Mouse (Mus musculus) neural tube, embryonic 13.5 days (tissue): ENCODE results near the gene Anp32b. TPM values are rescaled to one million over a fixed set of nuclear protein-coding genes. Genes with fewer than 3 reads are reported as not detected.

Source experiments
- ATAC-seq: fragments of 200-750 bp; cut with Nextera tagmentation; 2 replicates; pipeline ENCODE4 v1.8.0; 2017; ENCODE audit warnings: low read depth, mild to moderate bottlenecking, moderate TSS enrichment, moderate library complexity
- H3K27ac ChIP-seq: fragments of 300-500 bp; sonication (generic); replicated peaks from 2 replicates; pipeline ENCODE4 v1.5.1; 2015; ENCODE audit warnings: moderate library complexity, mild to moderate bottlenecking, inconsistent platforms
- H3K27me3 ChIP-seq: fragments of 300-500 bp; sonication (generic); 2 replicates; pipeline ENCODE4 v1.6.1; 2015; ENCODE audit warnings: mild to moderate bottlenecking, inconsistent platforms
- H3K36me3 ChIP-seq: fragments of 300-500 bp; sonication (generic); 2 replicates; pipeline ENCODE4 v1.6.1; 2015; ENCODE audit warnings: mild to moderate bottlenecking, inconsistent platforms
- H3K4me1 ChIP-seq: fragments of 300-500 bp; sonication (generic); replicated peaks from 2 replicates; pipeline ENCODE4 v1.6.1; 2015; ENCODE audit warnings: inconsistent platforms
- H3K4me2 ChIP-seq: fragments of 300-500 bp; sonication (generic); 2 replicates; pipeline ENCODE4 v1.6.1; 2015; ENCODE audit warnings: inconsistent platforms, mild to moderate bottlenecking, moderate library complexity
- H3K4me3 ChIP-seq: fragments of 300-500 bp; sonication (generic); 2 replicates; pipeline ENCODE4 v1.5.1; 2015; ENCODE audit warnings: mild to moderate bottlenecking, inconsistent platforms
- H3K9ac ChIP-seq: fragments of 300-500 bp; sonication (generic); 2 replicates; pipeline ENCODE4 v1.6.1; 2015; ENCODE audit warnings: moderate library complexity, mild to moderate bottlenecking, inconsistent platforms
- H3K9me3 ChIP-seq: fragments of 300-500 bp; sonication (generic); 2 replicates; pipeline ENCODE4 v1.6.1; 2016; ENCODE audit warnings: inconsistent platforms
- WGBS: fragments of 180-500 bp; shearing (Covaris S2); methylation state at CpG from one replicate; pipeline ENCODE4 v1.1.7; 2015; 5-methylcytosine and 5-hydroxymethylcytosine counted together
- polyA plus RNA-seq: library from polyadenylated mRNA; unstranded; fragments of >200 nt; fragmentation: Nextera tagmentation; extraction: Ambion mirVana; gene quantifications from 2 replicates; pipeline ENCODE4 v1.2.1, GENCODE M21; 2015

The Anp32b gene
- polyA plus RNA-seq, 1 experiment from 2014 or later: 89.8 TPM

GRCm38 (mm10) chr4:46454097-46454864 lies 3.6 kb downstream of the Anp32b start:
- no peak overlapping the region for H3K4me2 ChIP-seq

GRCm38 (mm10) chr4:46456762-46457161 lies 6.1 kb downstream of the Anp32b start:
- 92% methylated on average over 4 of the region's 4 CpGs for WGBS
- Histone ChIP-seq H3K4me1 (peaks cover 32% of the 10 kb centered on the region), H3K36me3 (peaks cover 16% of the 10 kb centered on the region; the same call in 1 of the 2 replicates), H3K9me3 (no peaks in the 10 kb centered on the region), H3K4me2 (no peak overlapping the region), H3K27ac (no peak overlapping the region), H3K9ac (no peak overlapping the region), H3K27me3 (no peaks in the 10 kb centered on the region), H3K4me3 (no peak overlapping the region)
- no peak for ATAC-seq

More at GRCm38 (mm10) chr4:46454097-46454864, 3.6 kb downstream of the Anp32b start:
- H3K4me3 ChIP-seq: no peak overlapping the region
- peaks cover 38% of the 10 kb centered on the region for H3K4me1 ChIP-seq
- H3K36me3 ChIP-seq: no peaks in the 10 kb centered on the region
- 81% methylated on average over 5 of the region's 5 CpGs for WGBS
- H3K9me3 ChIP-seq: no peaks in the 10 kb centered on the region
- peak overlapping the region; percentile 41; the same call in 1 of the 2 replicates for H3K9ac ChIP-seq
- H3K27me3 ChIP-seq: no peaks in the 10 kb centered on the region
- no peak overlapping the region for H3K27ac ChIP-seq
- ATAC-seq: no peak

GRCm38 (mm10) chr4:46457186-46457585 lies 6.5 kb downstream of the Anp32b start:
- Histone ChIP-seq H3K36me3 (peaks cover 17% of the 10 kb centered on the region; the same call in 1 of the 2 replicates), H3K27ac (no peak overlapping the region), H3K4me2 (no peak overlapping the region), H3K9ac (no peak overlapping the region), H3K4me3 (no peak overlapping the region), H3K9me3 (no peaks in the 10 kb centered on the region), H3K27me3 (no peaks in the 10 kb centered on the region), H3K4me1 (peaks cover 32% of the 10 kb centered on the region)
- 97% methylated on average over 3 of the region's 3 CpGs for WGBS
- ATAC-seq: no peak

GRCm38 (mm10) chr4:46458411-46458810 lies 7.7 kb downstream of the Anp32b start:
- Histone ChIP-seq H3K27ac (no peak overlapping the region), H3K4me3 (no peak overlapping the region), H3K4me2 (no peak overlapping the region), H3K36me3 (peaks cover 22% of the 10 kb centered on the region), H3K27me3 (no peaks in the 10 kb centered on the region), H3K9ac (no peak overlapping the region), H3K4me1 (peaks cover 20% of the 10 kb centered on the region), H3K9me3 (no peaks in the 10 kb centered on the region)
- 93% methylated on average over 2 of the region's 2 CpGs for WGBS
- no peak for ATAC-seq

- Histone ChIP-seq H3K9me3 (no peaks in the 10 kb centered on the region), H3K27me3 (no peaks in the 10 kb centered on the region), H3K4me2 (no peak overlapping the region), H3K36me3 (peaks cover 65% of the 10 kb centered on the region), H3K27ac (no peak overlapping the region), H3K9ac (no peak overlapping the region), H3K4me3 (no peak overlapping the region), H3K4me1 (no peaks in the 10 kb centered on the region)
- ATAC-seq: no peak
- 88% methylated on average over 7 of the region's 7 CpGs for WGBS
Observed at GRCm38 (mm10) chr4:46463130-46463830, 12.6 kb downstream of the Anp32b start.

GRCm38 (mm10) chr4:46465740-46466139 lies 15.0 kb downstream of the Anp32b start:
- H3K9ac ChIP-seq: no peak overlapping the region
- no peak overlapping the region for H3K27ac ChIP-seq
- no peaks in the 10 kb centered on the region for H3K4me1 ChIP-seq
- peaks cover 82% of the 10 kb centered on the region for H3K36me3 ChIP-seq
- H3K27me3 ChIP-seq: no peaks in the 10 kb centered on the region
- 86% methylated on average over 3 of the region's 3 CpGs for WGBS
- no peak overlapping the region for H3K4me3 ChIP-seq
- H3K4me2 ChIP-seq: no peak overlapping the region
- no peaks in the 10 kb centered on the region for H3K9me3 ChIP-seq
- ATAC-seq: no peak

GRCm38 (mm10) chr4:46475101-46475500 lies 24.4 kb downstream of the Anp32b start:
- ATAC-seq: no peak
- Histone ChIP-seq H3K4me1 (no peaks in the 10 kb centered on the region), H3K9ac (no peak overlapping the region), H3K27me3 (no peaks in the 10 kb centered on the region), H3K4me3 (no peak overlapping the region), H3K4me2 (no peak overlapping the region), H3K9me3 (no peaks in the 10 kb centered on the region), H3K27ac (no peak overlapping the region), H3K36me3 (peaks cover 67% of the 10 kb centered on the region)
- WGBS: 94% methylated on average over 5 of the region's 5 CpGs

- Histone ChIP-seq H3K9ac (no peak overlapping the region), H3K27ac (no peak overlapping the region), H3K36me3 (peaks cover 33% of the 10 kb centered on the region), H3K27me3 (no peaks in the 10 kb centered on the region), H3K4me3 (no peak overlapping the region), H3K4me1 (no peaks in the 10 kb centered on the region), H3K9me3 (no peaks in the 10 kb centered on the region), H3K4me2 (no peak overlapping the region)
- ATAC-seq: no peak
- 97% methylated on average over 2 of the region's 2 CpGs for WGBS
Observed at GRCm38 (mm10) chr4:46479081-46479480, 28.4 kb downstream of the Anp32b start.

- H3K4me2 ChIP-seq: no peak overlapping the region
- 61% methylated on average over 14 of the region's 14 CpGs for WGBS
- no peaks in the 10 kb centered on the region for H3K9me3 ChIP-seq
- no peaks in the 10 kb centered on the region for H3K27me3 ChIP-seq
- H3K4me1 ChIP-seq: peaks cover 11% of the 10 kb centered on the region
- H3K4me3 ChIP-seq: no peak overlapping the region
- no peaks in the 10 kb centered on the region for H3K36me3 ChIP-seq
- no peak overlapping the region for H3K9ac ChIP-seq
- ATAC-seq: no peak
- no peak overlapping the region for H3K27ac ChIP-seq
Observed at GRCm38 (mm10) chr4:46485696-46486417, 35.2 kb downstream of the Anp32b start.

GRCm38 (mm10) chr4:46487348-46487747 lies 36.6 kb downstream of the Anp32b start:
- Histone ChIP-seq H3K9me3 (no peaks in the 10 kb centered on the region), H3K4me2 (no peak overlapping the region), H3K36me3 (no peaks in the 10 kb centered on the region), H3K4me1 (peaks cover 15% of the 10 kb centered on the region), H3K9ac (no peak overlapping the region), H3K27ac (no peak overlapping the region), H3K27me3 (no peaks in the 10 kb centered on the region), H3K4me3 (no peak overlapping the region)
- WGBS: 89% methylated on average over 5 of the region's 5 CpGs
- no peak for ATAC-seq

GRCm38 (mm10) chr4:46489028-46489925 lies 38.6 kb downstream of the Anp32b start, which contains the start of gene Nans:
Gene Nans, plus strand, starts transcription at chr4:46489248.
- Histone ChIP-seq H3K4me1 (peaks cover 15% of the 10 kb centered on the region), H3K4me3 (peak within 1 kb of the TSS; percentile 74), H3K9ac (peak within 1 kb of the TSS; percentile 80), H3K27me3 (no peaks in the 10 kb centered on the region), H3K36me3 (peaks cover 19% of the 10 kb centered on the region), H3K27ac (peak within 1 kb of the TSS; percentile 70), H3K4me2 (peak within 1 kb of the TSS; percentile 72), H3K9me3 (no peaks in the 10 kb centered on the region)
- under 1% methylated on average over 58 of the region's 58 CpGs for WGBS
- peak; percentile 99 for ATAC-seq
